Mouse (Mus musculus): ENCODE measurements around the gene Specc1. TPM values are rescaled to one million over a fixed set of nuclear protein-coding genes. Genes with fewer than 3 reads are reported as not detected.

The Specc1 gene
- polyA plus RNA-seq, 1 experiment from 2014 or later, result 8.7 TPM

- no peak for DNase-seq (ENCODE audit: low spot score)
- ATAC-seq (replicated peaks; ENCODE audit: low FRiP score, low read depth), result no peak
These were observed 267.4 kb downstream of the Specc1 start for GRCm38 (mm10) chr11:62223962-62224361.

GRCm38 (mm10) chr11:62224797-62225196, 268.2 kb downstream of the Specc1 start:
- ATAC-seq (replicated peaks; ENCODE audit: low FRiP score, low read depth) (no peak), DNase-seq (ENCODE audit: low spot score) (peak; percentile 42)
- Histone ChIP-seq H3K27ac (no peak overlapping the region), H3K4me2 (ENCODE audit: low read length) (no peak overlapping the region), H3K4me1 (replicated peaks; ENCODE audit: insufficient read depth, low read length) (0 out of 2 replicates have a peak, but pooled peaks cover 8% of the 10 kb centered on the region), H3K9ac (ENCODE audit: low read depth, low read length) (no peak overlapping the region), H3K4me3 (replicated peaks; ENCODE audit: low read depth, low read length) (no peak overlapping the region), H3K27me3 (ENCODE audit: insufficient read depth, low read length) (no peaks in the 10 kb centered on the region), H3K9me3 (replicated peaks; ENCODE audit: low read length) (no peaks in the 10 kb centered on the region), H3K36me3 (ENCODE audit: insufficient read depth, low read length) (no peaks in the 10 kb centered on the region)
- 56% methylated on average over 4 of the region's 4 CpGs for WGBS
- TF ChIP-seq CTCF (IDR thresholded peaks at IDR 0.05; ENCODE audit: low read depth), result no peak

More at GRCm38 (mm10) chr11:62223962-62224361, 267.4 kb downstream of the Specc1 start:
- Histone ChIP-seq H3K4me1 (replicated peaks; ENCODE audit: insufficient read depth, low read length) (0 out of 2 replicates have a peak, but pooled peaks cover 8% of the 10 kb centered on the region), H3K4me3 (replicated peaks; ENCODE audit: low read depth, low read length) (no peak overlapping the region), H3K27ac (no peak overlapping the region), H3K36me3 (ENCODE audit: insufficient read depth, low read length) (no peaks in the 10 kb centered on the region), H3K9me3 (replicated peaks; ENCODE audit: low read length) (no peaks in the 10 kb centered on the region), H3K4me2 (ENCODE audit: low read length) (no peak overlapping the region), H3K27me3 (ENCODE audit: insufficient read depth, low read length) (no peaks in the 10 kb centered on the region), H3K9ac (ENCODE audit: low read depth, low read length) (no peak overlapping the region)
- no peak for TF ChIP-seq CTCF (IDR thresholded peaks at IDR 0.05; ENCODE audit: low read depth)
- WGBS, result 90% methylated on average over 7 of the region's 7 CpGs

GRCm38 (mm10) chr11:62240631-62241261, 284.2 kb downstream of the Specc1 start:
- no peaks in the 10 kb centered on the region for H3K27me3 ChIP-seq (ENCODE audit: insufficient read depth, low read length)
- no peaks in the 10 kb centered on the region for H3K36me3 ChIP-seq (ENCODE audit: insufficient read depth, low read length)
- H3K4me3 ChIP-seq (replicated peaks; ENCODE audit: low read depth, low read length), result no peak overlapping the region
- no peaks in the 10 kb centered on the region for H3K9me3 ChIP-seq (replicated peaks; ENCODE audit: low read length)
- no peaks in the 10 kb centered on the region for H3K4me1 ChIP-seq (replicated peaks; ENCODE audit: insufficient read depth, low read length)
- H3K27ac ChIP-seq, result no peak overlapping the region
- TF ChIP-seq CTCF (IDR thresholded peaks at IDR 0.05; ENCODE audit: low read depth), result no peak
- no peak overlapping the region for H3K9ac ChIP-seq (ENCODE audit: low read depth, low read length)
- 51% methylated on average over 12 of the region's 12 CpGs for WGBS
- ATAC-seq (replicated peaks; ENCODE audit: low FRiP score, low read depth) (no peak), DNase-seq (ENCODE audit: low spot score) (no peak)
- no peak overlapping the region for H3K4me2 ChIP-seq (ENCODE audit: low read length)

GRCm38 (mm10) chr11:62243871-62244270, 287.3 kb downstream of the Specc1 start:
- H3K27me3 ChIP-seq (ENCODE audit: insufficient read depth, low read length), result no peaks in the 10 kb centered on the region
- DNase-seq (ENCODE audit: low spot score) (no peak), ATAC-seq (replicated peaks; ENCODE audit: low FRiP score, low read depth) (no peak)
- no peak overlapping the region for H3K27ac ChIP-seq
- H3K9me3 ChIP-seq (replicated peaks; ENCODE audit: low read length), result no peaks in the 10 kb centered on the region
- WGBS, result 90% methylated on average over 8 of the region's 8 CpGs
- no peak overlapping the region for H3K9ac ChIP-seq (ENCODE audit: low read depth, low read length)
- TF ChIP-seq CTCF (IDR thresholded peaks at IDR 0.05; ENCODE audit: low read depth), result no peak
- H3K36me3 ChIP-seq (ENCODE audit: insufficient read depth, low read length), result no peaks in the 10 kb centered on the region
- H3K4me1 ChIP-seq (replicated peaks; ENCODE audit: insufficient read depth, low read length), result peaks cover 5% of the 10 kb centered on the region; the same call in 1 of the 2 replicates
- H3K4me2 ChIP-seq (ENCODE audit: low read length), result no peak overlapping the region
- H3K4me3 ChIP-seq (replicated peaks; ENCODE audit: low read depth, low read length), result no peak overlapping the region

- H3K9ac ChIP-seq (ENCODE audit: low read depth, low read length), result no peak overlapping the region
- H3K4me1 ChIP-seq (replicated peaks; ENCODE audit: insufficient read depth, low read length), result peaks cover 9% of the 10 kb centered on the region; the same call in 1 of the 2 replicates
- DNase-seq (ENCODE audit: low spot score), result no peak
- no peak overlapping the region for H3K4me2 ChIP-seq (ENCODE audit: low read length)
- H3K4me3 ChIP-seq (replicated peaks; ENCODE audit: low read depth, low read length), result no peak overlapping the region
- H3K27me3 ChIP-seq (ENCODE audit: insufficient read depth, low read length), result no peaks in the 10 kb centered on the region
- no peaks in the 10 kb centered on the region for H3K36me3 ChIP-seq (ENCODE audit: insufficient read depth, low read length)
- no peak for ATAC-seq (replicated peaks; ENCODE audit: low FRiP score, low read depth)
- H3K9me3 ChIP-seq (replicated peaks; ENCODE audit: low read length), result no peaks in the 10 kb centered on the region
- WGBS, result 92% methylated on average over 4 of the region's 4 CpGs
- TF ChIP-seq CTCF (IDR thresholded peaks at IDR 0.05; ENCODE audit: low read depth), result no peak
- H3K27ac ChIP-seq, result no peak overlapping the region
These were observed 287.9 kb downstream of the Specc1 start for GRCm38 (mm10) chr11:62244471-62244870.

- WGBS, result 38% methylated on average over 18 of the region's 18 CpGs
- no peak for DNase-seq (ENCODE audit: low spot score)
- H3K27ac ChIP-seq, result no peak overlapping the region
These were observed 291.3 kb downstream of the Specc1 start for GRCm38 (mm10) chr11:62247759-62248400.

More at GRCm38 (mm10) chr11:62247759-62248400, 291.3 kb downstream of the Specc1 start:
- Histone ChIP-seq H3K27me3 (ENCODE audit: insufficient read depth, low read length) (peaks cover 7% of the 10 kb centered on the region; the same call in 1 of the 2 replicates), H3K4me1 (replicated peaks; ENCODE audit: insufficient read depth, low read length) (peaks cover 9% of the 10 kb centered on the region; the same call in 1 of the 2 replicates), H3K4me2 (ENCODE audit: low read length) (peak overlapping the region; percentile 99), H3K9me3 (replicated peaks; ENCODE audit: low read length) (no peaks in the 10 kb centered on the region), H3K36me3 (ENCODE audit: insufficient read depth, low read length) (no peaks in the 10 kb centered on the region), H3K4me3 (replicated peaks; ENCODE audit: low read depth, low read length) (peak overlapping the region; percentile 54), H3K9ac (ENCODE audit: low read depth, low read length) (peak overlapping the region; percentile 57)
- TF ChIP-seq CTCF (IDR thresholded peaks at IDR 0.05; ENCODE audit: low read depth), result no peak
- ATAC-seq (replicated peaks; ENCODE audit: low FRiP score, low read depth), result no peak
